Mouse (Mus musculus): ENCODE measurements around the gene Usmg5. TPM values are rescaled to one million over a fixed set of nuclear protein-coding genes. Genes with fewer than 3 reads are reported as not detected.

Usmg5 gene
- total RNA-seq, 1 experiment = 385 TPM

DNA sequence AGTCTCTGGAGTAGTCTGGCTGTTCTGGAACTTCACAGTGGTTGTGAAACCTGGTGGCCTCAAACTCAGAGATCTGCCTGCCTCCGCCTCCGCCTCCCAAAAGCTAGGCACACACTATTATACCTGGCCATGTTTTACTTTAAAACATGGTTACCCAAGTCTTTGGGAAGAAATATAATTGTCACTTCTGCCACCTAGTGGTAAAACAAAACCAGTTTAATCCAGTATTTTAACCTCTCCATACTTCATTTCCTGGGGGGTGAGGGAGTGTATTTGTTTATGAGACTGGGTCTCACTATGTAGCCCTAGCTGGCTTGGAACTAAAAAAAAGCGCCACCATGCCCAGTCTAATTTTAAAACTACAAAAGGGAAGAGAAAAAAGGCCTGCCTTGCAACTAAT is 46.8 kb downstream of the Usmg5 start:
- DNase-seq (ENCODE audit: low read depth, low spot score) = no peak
- Histone ChIP-seq H3K27ac (ENCODE audit: insufficient read depth, low read depth, low read length, poor library complexity, severe bottlenecking) (no peak overlapping the region), H3K9me3 (ENCODE audit: control insufficient read depth, insufficient read depth, low read depth, low read length) (no peaks in the 10 kb centered on the region), H3K4me1 (ENCODE audit: control insufficient read depth in 2 of 2, insufficient read depth in 2 of 2, low read length in 2 of 2, poor library complexity in 1 of 2) (peaks cover 7 to 9% of the 10 kb centered on the region in 2 experiments; a peak in 2 of 4 replicates), H3K9ac (ENCODE audit: insufficient read depth, low read depth, low read length, poor library complexity, severe bottlenecking) (no peak overlapping the region), H3K4me3 (ENCODE audit: insufficient read depth in 1 of 2, low read depth in 1 of 2, low read length in 2 of 2, poor library complexity in 1 of 2, severe bottlenecking in 1 of 2) (no peak overlapping the region), H3K36me3 (ENCODE audit: control insufficient read depth, insufficient read depth, low read length, poor library complexity, severe bottlenecking) (peaks cover 47% of the 10 kb centered on the region)
- no peak for TF ChIP-seq ZC3H11A (IDR thresholded peaks at IDR 0.05; ENCODE audit: borderline replicate concordance, low read depth, low read length)
- TF ChIP-seq HCFC1 (IDR thresholded peaks at IDR 0.05; ENCODE audit: borderline replicate concordance, insufficient read depth, low read length) = no peak
- no peak for TF ChIP-seq ZNF384 (IDR thresholded peaks at IDR 0.05; ENCODE audit: low read depth, low read length)
- TF ChIP-seq CHD2 (IDR thresholded peaks at IDR 0.05; ENCODE audit: low read depth, low read length) = no peak
- no peak for TF ChIP-seq MAFK (IDR thresholded peaks at IDR 0.05; ENCODE audit: insufficient read depth, low read depth, low read length)
- in situ Hi-C loops (cut with MboI; ENCODE audit: low sequenced_read_pairs in 2 of 2, unreplicated experiment in 2 of 2) = no loop called here

DNA sequence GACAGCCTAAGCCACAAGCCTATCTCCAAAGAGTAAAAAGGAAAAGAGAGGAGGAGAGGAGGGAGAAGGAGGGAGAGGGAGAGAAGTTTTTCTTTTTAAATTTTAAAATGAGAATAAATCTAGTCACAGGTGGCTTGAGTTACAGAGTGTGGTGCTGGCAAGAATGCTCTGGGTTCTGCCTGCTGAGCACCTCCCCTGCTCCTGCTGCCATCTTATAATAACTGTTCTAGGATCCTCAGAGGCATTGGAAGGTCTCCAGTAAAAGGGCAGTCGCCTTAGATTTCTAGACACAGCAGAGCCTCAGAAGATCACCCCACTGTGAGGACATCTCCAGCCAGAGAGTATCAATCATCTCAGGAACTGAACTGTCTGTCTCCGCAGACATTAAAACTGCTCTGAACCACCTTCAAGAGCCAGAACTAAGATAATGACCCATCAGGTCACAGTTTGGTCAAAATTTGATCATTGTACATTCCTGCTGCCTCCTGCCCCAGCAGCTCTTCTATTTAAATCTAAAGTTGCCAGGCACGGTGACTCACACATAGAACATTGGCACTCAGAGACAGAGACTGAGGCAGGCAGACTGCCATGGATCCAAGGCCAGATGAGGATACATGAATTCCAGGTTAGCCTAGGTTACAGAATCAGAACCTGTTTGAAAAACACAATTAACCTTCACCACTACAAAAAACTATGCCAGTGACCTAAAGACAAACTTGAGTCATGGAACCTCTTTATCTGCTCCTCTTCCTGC is 49.5 kb downstream of the Usmg5 start:
- Histone ChIP-seq H3K36me3 (ENCODE audit: control insufficient read depth, insufficient read depth, low read length, poor library complexity, severe bottlenecking) (peaks cover 43% of the 10 kb centered on the region), H3K27ac (ENCODE audit: insufficient read depth, low read depth, low read length, poor library complexity, severe bottlenecking) (no peak overlapping the region), H3K4me3 (ENCODE audit: insufficient read depth in 1 of 2, low read depth in 1 of 2, low read length in 2 of 2, poor library complexity in 1 of 2, severe bottlenecking in 1 of 2) (no peak overlapping the region), H3K9me3 (ENCODE audit: control insufficient read depth, insufficient read depth, low read depth, low read length) (no peaks in the 10 kb centered on the region), H3K4me1 (ENCODE audit: control insufficient read depth in 2 of 2, insufficient read depth in 2 of 2, low read length in 2 of 2, poor library complexity in 1 of 2) (0 out of 4 replicates have a peak, but pooled peaks cover 1 to 3% of the 10 kb centered on the region in 2 experiments), H3K9ac (ENCODE audit: insufficient read depth, low read depth, low read length, poor library complexity, severe bottlenecking) (no peak overlapping the region)
- DNase-seq (ENCODE audit: low read depth, low spot score) = no peak
- in situ Hi-C loops (cut with MboI; ENCODE audit: low sequenced_read_pairs in 2 of 2, unreplicated experiment in 2 of 2) = no loop called here
- TF ChIP-seq HCFC1 (IDR thresholded peaks at IDR 0.05; ENCODE audit: borderline replicate concordance, insufficient read depth, low read length) (no peak), CHD2 (IDR thresholded peaks at IDR 0.05; ENCODE audit: low read depth, low read length) (no peak), MAFK (IDR thresholded peaks at IDR 0.05; ENCODE audit: insufficient read depth, low read depth, low read length) (no peak), ZC3H11A (IDR thresholded peaks at IDR 0.05; ENCODE audit: borderline replicate concordance, low read depth, low read length) (no peak), ZNF384 (IDR thresholded peaks at IDR 0.05; ENCODE audit: low read depth, low read length) (no peak)

DNA sequence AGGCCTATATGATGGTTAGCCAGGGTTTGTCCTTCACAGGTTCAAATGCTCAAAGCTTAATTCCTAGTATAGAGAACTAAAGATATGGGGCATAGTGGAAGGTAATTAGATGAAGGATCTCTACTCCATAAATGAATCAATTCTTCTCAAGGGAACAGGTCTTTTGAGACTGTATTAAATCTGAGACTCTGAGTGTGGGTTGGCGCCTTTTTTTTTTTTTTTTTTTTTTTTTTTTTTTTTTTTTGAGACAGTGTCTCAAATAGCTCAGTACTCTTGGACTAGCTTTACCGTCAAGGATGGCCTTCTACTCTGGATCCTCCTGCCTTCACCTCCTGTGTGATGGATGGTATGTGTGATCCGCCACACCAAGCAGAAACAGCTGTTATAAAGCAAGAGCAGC is 53.9 kb downstream of the Usmg5 start:
- in situ Hi-C loops (cut with MboI; ENCODE audit: low sequenced_read_pairs in 2 of 2, unreplicated experiment in 2 of 2) = no loop called here
- no peak overlapping the region for H3K4me3 ChIP-seq (ENCODE audit: insufficient read depth in 1 of 2, low read depth in 1 of 2, low read length in 2 of 2, poor library complexity in 1 of 2, severe bottlenecking in 1 of 2)
- no peaks in the 10 kb centered on the region for H3K9me3 ChIP-seq (ENCODE audit: control insufficient read depth, insufficient read depth, low read depth, low read length)
- no peak for DNase-seq (ENCODE audit: low read depth, low spot score)
- TF ChIP-seq MAFK (IDR thresholded peaks at IDR 0.05; ENCODE audit: insufficient read depth, low read depth, low read length) = no peak
- no peak for TF ChIP-seq CHD2 (IDR thresholded peaks at IDR 0.05; ENCODE audit: low read depth, low read length)
- TF ChIP-seq ZC3H11A (IDR thresholded peaks at IDR 0.05; ENCODE audit: borderline replicate concordance, low read depth, low read length) = no peak
- no peak for TF ChIP-seq HCFC1 (IDR thresholded peaks at IDR 0.05; ENCODE audit: borderline replicate concordance, insufficient read depth, low read length)
- peaks cover 41% of the 10 kb centered on the region for H3K36me3 ChIP-seq (ENCODE audit: control insufficient read depth, insufficient read depth, low read length, poor library complexity, severe bottlenecking)
- H3K4me1 ChIP-seq (ENCODE audit: control insufficient read depth in 2 of 2, insufficient read depth in 2 of 2, low read length in 2 of 2, poor library complexity in 1 of 2) = 0 out of 4 replicates have a peak, but pooled peaks cover 0 to 2% of the 10 kb centered on the region in 2 experiments
- no peak overlapping the region for H3K9ac ChIP-seq (ENCODE audit: insufficient read depth, low read depth, low read length, poor library complexity, severe bottlenecking)
- no peak overlapping the region for H3K27ac ChIP-seq (ENCODE audit: insufficient read depth, low read depth, low read length, poor library complexity, severe bottlenecking)

DNA sequence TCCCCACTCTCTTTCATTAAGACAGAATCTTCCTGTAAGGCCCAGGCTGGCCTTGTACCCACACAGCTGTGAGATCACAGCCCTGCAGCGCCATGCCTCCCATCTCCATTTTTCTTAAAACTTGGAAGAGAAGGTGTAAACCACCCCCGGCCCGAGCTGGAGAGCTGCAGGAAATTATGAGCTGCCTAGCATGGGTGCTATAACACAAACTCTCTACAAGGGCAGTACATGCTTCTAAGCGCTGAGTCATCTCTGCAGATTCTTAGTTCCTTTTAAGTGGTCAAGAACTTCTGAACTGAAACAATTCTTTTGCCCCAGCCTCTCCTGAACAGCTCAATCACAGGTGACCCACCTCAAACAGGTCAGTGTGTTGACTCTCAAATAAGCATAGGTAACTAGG is 55.5 kb downstream of the Usmg5 start:
- DNase-seq (ENCODE audit: low read depth, low spot score) = no peak
- TF ChIP-seq HCFC1 (IDR thresholded peaks at IDR 0.05; ENCODE audit: borderline replicate concordance, insufficient read depth, low read length) (no peak), ZNF384 (IDR thresholded peaks at IDR 0.05; ENCODE audit: low read depth, low read length) (no peak), MAFK (IDR thresholded peaks at IDR 0.05; ENCODE audit: insufficient read depth, low read depth, low read length) (no peak), CHD2 (IDR thresholded peaks at IDR 0.05; ENCODE audit: low read depth, low read length) (no peak), ZC3H11A (IDR thresholded peaks at IDR 0.05; ENCODE audit: borderline replicate concordance, low read depth, low read length) (no peak)
- Histone ChIP-seq H3K36me3 (ENCODE audit: control insufficient read depth, insufficient read depth, low read length, poor library complexity, severe bottlenecking) (peaks cover 32% of the 10 kb centered on the region), H3K9ac (ENCODE audit: insufficient read depth, low read depth, low read length, poor library complexity, severe bottlenecking) (no peak overlapping the region), H3K27ac (ENCODE audit: insufficient read depth, low read depth, low read length, poor library complexity, severe bottlenecking) (no peak overlapping the region), H3K9me3 (ENCODE audit: control insufficient read depth, insufficient read depth, low read depth, low read length) (no peaks in the 10 kb centered on the region), H3K4me3 (ENCODE audit: insufficient read depth in 1 of 2, low read depth in 1 of 2, low read length in 2 of 2, poor library complexity in 1 of 2, severe bottlenecking in 1 of 2) (no peak overlapping the region), H3K4me1 (ENCODE audit: control insufficient read depth in 2 of 2, insufficient read depth in 2 of 2, low read length in 2 of 2, poor library complexity in 1 of 2) (no peaks in the 10 kb centered on the region)
- in situ Hi-C loops (cut with MboI; ENCODE audit: low sequenced_read_pairs in 2 of 2, unreplicated experiment in 2 of 2) = no loop called here

Other genes with a start within 250 kb of the Usmg5 start
- gene Ina, start 75.9 kb downstream of the Usmg5 start, total RNA-seq (2012; rRNA removed) = 9.8 and 18.4 TPM in 2 replicates
- gene Nt5c2, start 75.5 kb downstream of the Usmg5 start, total RNA-seq (2012; rRNA removed) = 26.9 and 27.0 TPM in 2 replicates
- gene Pcgf6, start 39.7 kb downstream of the Usmg5 start, total RNA-seq (2012; rRNA removed) = 34.0 and 40.2 TPM in 2 replicates
- 17.1 and 19.2 TPM in 2 replicates for gene Taf5, start 22.9 kb downstream of the Usmg5 start, total RNA-seq (2012; rRNA removed)
- gene Pdcd11, start 121 bp upstream of the Usmg5 start, total RNA-seq (2012; rRNA removed) = 117 and 129 TPM in 2 replicates
- 3.2 and 5.5 TPM in 2 replicates for gene Calhm2, start 47.6 kb upstream of the Usmg5 start, total RNA-seq (2012; rRNA removed)
- not detected in 2 replicates for gene Calhm1, start 53.6 kb upstream of the Usmg5 start, total RNA-seq (2012; rRNA removed)
- 2.8 and 3.8 TPM in 2 replicates for gene Calhm3, start 67.1 kb upstream of the Usmg5 start, total RNA-seq (2012; rRNA removed)
- 10.2 and 14.7 TPM in 2 replicates for gene Neurl1a, start 88.2 kb upstream of the Usmg5 start, total RNA-seq (2012; rRNA removed)